Mouse (Mus musculus) telencephalon, adult 2 months (tissue): ENCODE measurements at regions not wholly inside any gene's neighbourhood (a gene's known extent, or its start where the extent isn't known, plus 50 kb on each side); places are given as distances from the start of the nearest gene placed in this dataset.

Experiments
- DNase-seq: peaks from one replicate; pipeline ENCODE4 v3.0.0-alpha.2; 2011; ENCODE audit warnings: low read depth, low spot score

GRCm38 (mm10) chr15:59954345-59954744 is 62.1 kb downstream of the 4933412E24Rik start:
- peak; percentile 87 for DNase-seq

- no peak for DNase-seq
These were observed 62.6 kb downstream of the 4933412E24Rik start for GRCm38 (mm10) chr15:59953857-59954256.

GRCm38 (mm10) chr15:59950617-59951216 is 65.7 kb downstream of the 4933412E24Rik start:
- no peak for DNase-seq

GRCm38 (mm10) chr15:59945208-59945607 is 71.2 kb downstream of the 4933412E24Rik start:
- no peak for DNase-seq

- DNase-seq: no peak
These were observed 79.9 kb downstream of the 4933412E24Rik start for GRCm38 (mm10) chr15:59936486-59936885.

GRCm38 (mm10) chr15:59913860-59914259 is 102.6 kb downstream of the 4933412E24Rik start:
- no peak for DNase-seq

GRCm38 (mm10) chr15:59908300-59908699 is 108.1 kb downstream of the 4933412E24Rik start:
- DNase-seq: no peak

GRCm38 (mm10) chr15:59905832-59906797 is 110.3 kb downstream of the 4933412E24Rik start:
- no peak for DNase-seq

- DNase-seq: no peak
These were observed 111.7 kb downstream of the 4933412E24Rik start for GRCm38 (mm10) chr15:59904741-59905140.

GRCm38 (mm10) chr15:59888996-59889395 is 127.4 kb downstream of the 4933412E24Rik start:
- DNase-seq: no peak

GRCm38 (mm10) chr15:59888131-59888459 is 128.3 kb downstream of the 4933412E24Rik start:
- DNase-seq: no peak

GRCm38 (mm10) chr15:59887381-59888130 is 128.9 kb downstream of the 4933412E24Rik start:
- no peak for DNase-seq

- DNase-seq: no peak
These were observed 130.4 kb downstream of the 4933412E24Rik start for GRCm38 (mm10) chr15:59886036-59886435.

GRCm38 (mm10) chr15:59882444-59882843 is 134.0 kb downstream of the 4933412E24Rik start:
- DNase-seq: no peak

GRCm38 (mm10) chr15:59880426-59880825 is 136.0 kb downstream of the 4933412E24Rik start:
- no peak for DNase-seq

- no peak for DNase-seq
These were observed 137.1 kb downstream of the 4933412E24Rik start for GRCm38 (mm10) chr15:59879311-59879710.

- DNase-seq: no peak
These were observed 140.1 kb downstream of the 4933412E24Rik start for GRCm38 (mm10) chr15:59876279-59876742.

GRCm38 (mm10) chr15:59866701-59867100 is 149.7 kb downstream of the 4933412E24Rik start:
- no peak for DNase-seq

GRCm38 (mm10) chr15:59864746-59865499 is 151.5 kb downstream of the 4933412E24Rik start:
- no peak for DNase-seq

- no peak for DNase-seq
These were observed 164.0 kb downstream of the 4933412E24Rik start for GRCm38 (mm10) chr15:59852271-59853000.
